Mouse (Mus musculus): Measurements from ENCODE around the gene AC131692.1. TPM values are rescaled to one million over a fixed set of nuclear protein-coding genes. Genes with fewer than 3 reads are reported as not detected.

The AC131692.1 gene
- polyA plus RNA-seq, 1 experiment from 2014 or later = 0.43 TPM

GRCm38 (mm10) chr19:6070571-6071250, 23.5 kb upstream of the AC131692.1 start:
- Histone ChIP-seq H3K9me3 (no peaks in the 10 kb centered on the region), H3K27ac (no peak overlapping the region), H3K9ac (no peak overlapping the region), H3K36me3 (peaks cover 53% of the 10 kb centered on the region), H3K4me3 (no peak overlapping the region), H3K4me2 (replicated peaks) (no peak overlapping the region), H3K4me1 (peaks cover 15% of the 10 kb centered on the region), H3K27me3 (no peaks in the 10 kb centered on the region)
- no peak for ATAC-seq (ENCODE audit: insufficient number of reproducible peaks, insufficient read depth, low FRiP score, low TSS enrichment)
- 90% methylated on average over 31 of the region's 31 CpGs for WGBS

GRCm38 (mm10) chr19:6071261-6071660, 23.0 kb upstream of the AC131692.1 start:
- H3K27me3 ChIP-seq = no peaks in the 10 kb centered on the region
- H3K4me3 ChIP-seq = no peak overlapping the region
- no peak overlapping the region for H3K27ac ChIP-seq
- ATAC-seq (ENCODE audit: insufficient number of reproducible peaks, insufficient read depth, low FRiP score, low TSS enrichment) = no peak
- no peak overlapping the region for H3K4me2 ChIP-seq (replicated peaks)
- peaks cover 53% of the 10 kb centered on the region for H3K36me3 ChIP-seq
- WGBS = 93% methylated on average over 19 of the region's 19 CpGs
- H3K9ac ChIP-seq = no peak overlapping the region
- H3K9me3 ChIP-seq = no peaks in the 10 kb centered on the region
- H3K4me1 ChIP-seq = peaks cover 19% of the 10 kb centered on the region

GRCm38 (mm10) chr19:6073889-6074288, 20.3 kb upstream of the AC131692.1 start:
- H3K4me1 ChIP-seq = peaks cover 9% of the 10 kb centered on the region
- no peak for ATAC-seq (ENCODE audit: insufficient number of reproducible peaks, insufficient read depth, low FRiP score, low TSS enrichment)
- WGBS = 89% methylated on average over 5 of the region's 5 CpGs
- H3K9ac ChIP-seq = no peak overlapping the region
- H3K4me2 ChIP-seq (replicated peaks) = no peak overlapping the region
- H3K36me3 ChIP-seq = peaks cover 50% of the 10 kb centered on the region
- H3K27me3 ChIP-seq = no peaks in the 10 kb centered on the region
- no peaks in the 10 kb centered on the region for H3K9me3 ChIP-seq
- no peak overlapping the region for H3K4me3 ChIP-seq
- no peak overlapping the region for H3K27ac ChIP-seq

- ATAC-seq (ENCODE audit: insufficient number of reproducible peaks, insufficient read depth, low FRiP score, low TSS enrichment) = peak; percentile 80
- H3K27ac ChIP-seq = peak within 1 kb of the TSS; percentile 74
- H3K9ac ChIP-seq = peak within 1 kb of the TSS; percentile 71
- peak within 1 kb of the TSS; percentile 82 for H3K4me2 ChIP-seq (replicated peaks)
- peaks cover 9% of the 10 kb centered on the region for H3K4me1 ChIP-seq
- H3K4me3 ChIP-seq = peak within 1 kb of the TSS; percentile 64
- H3K9me3 ChIP-seq = no peaks in the 10 kb centered on the region
- peaks cover 42% of the 10 kb centered on the region for H3K36me3 ChIP-seq
- 3% methylated on average over 33 of the region's 33 CpGs for WGBS
- no peaks in the 10 kb centered on the region for H3K27me3 ChIP-seq
Observed at GRCm38 (mm10) chr19:6076564-6077393, 17.4 kb upstream of the AC131692.1 start, which contains the start of gene Vps51. Vps51 (minus strand) TSS chr19:6077231.

GRCm38 (mm10) chr19:6079983-6080480, 14.2 kb upstream of the AC131692.1 start, which contains the start of gene Tmem262:
Tmem262 (plus strand) TSS chr19:6080033.
- Histone ChIP-seq H3K4me3 (no peak within 1 kb of the TSS), H3K4me1 (peaks cover 19% of the 10 kb centered on the region), H3K4me2 (replicated peaks) (no peak within 1 kb of the TSS), H3K27me3 (no peaks in the 10 kb centered on the region), H3K9ac (no peak within 1 kb of the TSS), H3K36me3 (peaks cover 31% of the 10 kb centered on the region), H3K9me3 (no peaks in the 10 kb centered on the region), H3K27ac (no peak within 1 kb of the TSS)
- no peak for ATAC-seq (ENCODE audit: insufficient number of reproducible peaks, insufficient read depth, low FRiP score, low TSS enrichment)
- WGBS = 91% methylated on average over 12 of the region's 12 CpGs

GRCm38 (mm10) chr19:6082156-6082555, 12.1 kb upstream of the AC131692.1 start, which contains the start of gene Gm28374:
Gm28374 (minus strand) TSS chr19:6082256.
- 88% methylated on average over 9 of the region's 9 CpGs for WGBS
- peaks cover 33% of the 10 kb centered on the region for H3K36me3 ChIP-seq
- no peak within 1 kb of the TSS for H3K4me3 ChIP-seq

GRCm38 (mm10) chr19:6084478-6085248, 9.6 kb upstream of the AC131692.1 start, which contains the start of the genes Zfpl1 and Cdca5:
Zfpl1 (minus strand) TSS chr19:6084956.
Cdca5 (plus strand) TSS chr19:6084983.
- H3K9ac ChIP-seq = peak within 1 kb of the TSS; percentile 79
- peaks cover 14% of the 10 kb centered on the region for H3K4me1 ChIP-seq
- peak within 1 kb of the TSS; percentile 73 for H3K27ac ChIP-seq
- WGBS = under 1% methylated on average over 58 of the region's 58 CpGs
- peaks cover 55% of the 10 kb centered on the region for H3K36me3 ChIP-seq
- ATAC-seq (ENCODE audit: insufficient number of reproducible peaks, insufficient read depth, low FRiP score, low TSS enrichment) = peak; percentile 86
- H3K4me2 ChIP-seq (replicated peaks) = peak within 1 kb of the TSS; percentile 97
- H3K4me3 ChIP-seq = peak within 1 kb of the TSS; percentile 80
- H3K27me3 ChIP-seq = no peaks in the 10 kb centered on the region
- no peaks in the 10 kb centered on the region for H3K9me3 ChIP-seq

More at GRCm38 (mm10) chr19:6082156-6082555, 12.1 kb upstream of the AC131692.1 start, which contains the start of gene Gm28374:
- no peaks in the 10 kb centered on the region for H3K27me3 ChIP-seq
- H3K27ac ChIP-seq = no peak within 1 kb of the TSS
- H3K4me2 ChIP-seq (replicated peaks) = no peak within 1 kb of the TSS
- ATAC-seq (ENCODE audit: insufficient number of reproducible peaks, insufficient read depth, low FRiP score, low TSS enrichment) = no peak
- H3K4me1 ChIP-seq = peaks cover 14% of the 10 kb centered on the region
- no peak within 1 kb of the TSS for H3K9ac ChIP-seq
- no peaks in the 10 kb centered on the region for H3K9me3 ChIP-seq

GRCm38 (mm10) chr19:6085417-6085879, 8.8 kb upstream of the AC131692.1 start:
- H3K27me3 ChIP-seq = no peaks in the 10 kb centered on the region
- no peaks in the 10 kb centered on the region for H3K9me3 ChIP-seq
- WGBS = 0% methylated on average over 17 of the region's 17 CpGs
- peak overlapping the region; percentile 79 for H3K9ac ChIP-seq
- H3K36me3 ChIP-seq = peaks cover 55% of the 10 kb centered on the region
- H3K4me2 ChIP-seq (replicated peaks) = peak overlapping the region; percentile 97
- H3K4me3 ChIP-seq = peak overlapping the region; percentile 80
- peak; percentile 76 for ATAC-seq (ENCODE audit: insufficient number of reproducible peaks, insufficient read depth, low FRiP score, low TSS enrichment)
- H3K27ac ChIP-seq = peak overlapping the region; percentile 73; the same call in 1 of the 2 replicates
- peaks cover 14% of the 10 kb centered on the region for H3K4me1 ChIP-seq

- WGBS = 93% methylated on average over 13 of the region's 13 CpGs
- Histone ChIP-seq H3K4me1 (peaks cover 9% of the 10 kb centered on the region), H3K27me3 (no peaks in the 10 kb centered on the region), H3K36me3 (peaks cover 55% of the 10 kb centered on the region), H3K9me3 (no peaks in the 10 kb centered on the region), H3K27ac (no peak overlapping the region), H3K4me3 (no peak overlapping the region), H3K4me2 (replicated peaks) (no peak overlapping the region), H3K9ac (no peak overlapping the region)
- ATAC-seq (ENCODE audit: insufficient number of reproducible peaks, insufficient read depth, low FRiP score, low TSS enrichment) = no peak
Observed at GRCm38 (mm10) chr19:6088841-6089240, 5.4 kb upstream of the AC131692.1 start.

GRCm38 (mm10) chr19:6097847-6098246, 3.6 kb downstream of the AC131692.1 start:
- H3K27me3 ChIP-seq = no peaks in the 10 kb centered on the region
- WGBS = 90% methylated on average over 3 of the region's 3 CpGs
- H3K4me1 ChIP-seq = 0 out of 2 replicates have a peak, but pooled peaks cover 3% of the 10 kb centered on the region
- H3K9ac ChIP-seq = no peak overlapping the region
- H3K4me2 ChIP-seq (replicated peaks) = no peak overlapping the region
- H3K36me3 ChIP-seq = peaks cover 22% of the 10 kb centered on the region
- H3K27ac ChIP-seq = no peak overlapping the region
- ATAC-seq (ENCODE audit: insufficient number of reproducible peaks, insufficient read depth, low FRiP score, low TSS enrichment) = no peak
- H3K4me3 ChIP-seq = no peak overlapping the region
- H3K9me3 ChIP-seq = no peaks in the 10 kb centered on the region

- H3K36me3 ChIP-seq = peaks cover 4% of the 10 kb centered on the region; the same call in 1 of the 2 replicates
- no peak overlapping the region; the same call in 1 of the 2 replicates for H3K9ac ChIP-seq
- H3K4me2 ChIP-seq (replicated peaks) = no peak overlapping the region
- WGBS = 25% methylated on average over 6 of the region's 6 CpGs
- H3K4me1 ChIP-seq = 0 out of 2 replicates have a peak, but pooled peaks cover 3% of the 10 kb centered on the region
- no peak overlapping the region for H3K27ac ChIP-seq
- no peak overlapping the region for H3K4me3 ChIP-seq
- no peak for ATAC-seq (ENCODE audit: insufficient number of reproducible peaks, insufficient read depth, low FRiP score, low TSS enrichment)
- H3K9me3 ChIP-seq = no peaks in the 10 kb centered on the region
- no peaks in the 10 kb centered on the region for H3K27me3 ChIP-seq
Observed at GRCm38 (mm10) chr19:6101186-6101585, 7.0 kb downstream of the AC131692.1 start.
